Mouse (Mus musculus) limb, embryonic 14.5 days (tissue): ENCODE measurements at regions not wholly inside any gene's neighbourhood (a gene's known extent, or its start where the extent isn't known, plus 50 kb on each side); places are given as distances from the start of the nearest gene placed in this dataset.

ENCODE experiments used
- ATAC-seq: fragments of 200-750 bp; cut with Nextera tagmentation; 2 replicates; pipeline ENCODE4 v1.8.0; 2017; ENCODE audit warnings: low read depth, moderate number of reproducible peaks, moderate TSS enrichment; ENCODE audit not compliant: low FRiP score
- DNase-seq: peaks from one replicate; pipeline ENCODE4 v3.0.0-alpha.2; 2015; ENCODE audit warnings: low spot score
- H3K27ac ChIP-seq: fragments of 300-500 bp; sonication (generic); replicated peaks from 2 replicates; pipeline ENCODE4 v1.5.1; 2014; ENCODE audit warnings: low read depth, mild to moderate bottlenecking, low read length, moderate library complexity, mixed read lengths
- H3K27me3 ChIP-seq: fragments of 300-500 bp; sonication (generic); 2 replicates; pipeline ENCODE4 v1.6.1; 2014; ENCODE audit warnings: low read length, mixed read lengths; ENCODE audit not compliant: control insufficient read depth, insufficient read depth
- H3K36me3 ChIP-seq: fragments of 300-500 bp; sonication (generic); 2 replicates; pipeline ENCODE4 v1.6.1; 2014; ENCODE audit warnings: mild to moderate bottlenecking, low read length, moderate library complexity, mixed read lengths; ENCODE audit not compliant: control insufficient read depth, insufficient read depth
- H3K4me1 ChIP-seq: fragments of 300-500 bp; sonication (generic); 2 replicates; pipeline ENCODE4 v1.6.1; 2014; ENCODE audit warnings: antibody characterized with exemption, low read length, mixed read lengths; ENCODE audit not compliant: control insufficient read depth, insufficient read depth
- H3K4me2 ChIP-seq: fragments of 300-500 bp; sonication (generic); replicated peaks from 2 replicates; pipeline ENCODE4 v1.6.1; 2014; ENCODE audit warnings: low read depth, mild to moderate bottlenecking, low read length, moderate library complexity; ENCODE audit not compliant: severe bottlenecking
- H3K4me3 ChIP-seq: fragments of 300-500 bp; sonication (generic); replicated peaks from 2 replicates; pipeline ENCODE4 v1.5.1; 2014; ENCODE audit warnings: low read length
- H3K9ac ChIP-seq: fragments of 300-500 bp; sonication (generic); 2 replicates; pipeline ENCODE4 v1.6.1; 2014; ENCODE audit warnings: mild to moderate bottlenecking, low read depth, low read length, moderate library complexity; ENCODE audit not compliant: severe bottlenecking
- H3K9me3 ChIP-seq: fragments of 300-500 bp; sonication (generic); 2 replicates; pipeline ENCODE4 v1.6.1; 2016; ENCODE audit warnings: low read length; ENCODE audit not compliant: control insufficient read depth
- POLR2A ChIP-seq: fragments of 200-500 bp; IDR thresholded peaks from 2 replicates; pipeline ENCODE4 v1.8.0; 2012; ENCODE audit warnings: inconsistent platforms, mild to moderate bottlenecking, moderate library complexity, borderline replicate concordance; ENCODE audit not compliant: insufficient read depth, insufficient read length; ENCODE audit errors: extremely low read depth
- WGBS: fragments of 180-500 bp; shearing (Covaris S2); extraction: QIAGEN DNeasy Blood & Tissue Kit; methylation state at CpG from one replicate; pipeline ENCODE4 v1.1.7; 2014; 5-methylcytosine and 5-hydroxymethylcytosine counted together

DNA sequence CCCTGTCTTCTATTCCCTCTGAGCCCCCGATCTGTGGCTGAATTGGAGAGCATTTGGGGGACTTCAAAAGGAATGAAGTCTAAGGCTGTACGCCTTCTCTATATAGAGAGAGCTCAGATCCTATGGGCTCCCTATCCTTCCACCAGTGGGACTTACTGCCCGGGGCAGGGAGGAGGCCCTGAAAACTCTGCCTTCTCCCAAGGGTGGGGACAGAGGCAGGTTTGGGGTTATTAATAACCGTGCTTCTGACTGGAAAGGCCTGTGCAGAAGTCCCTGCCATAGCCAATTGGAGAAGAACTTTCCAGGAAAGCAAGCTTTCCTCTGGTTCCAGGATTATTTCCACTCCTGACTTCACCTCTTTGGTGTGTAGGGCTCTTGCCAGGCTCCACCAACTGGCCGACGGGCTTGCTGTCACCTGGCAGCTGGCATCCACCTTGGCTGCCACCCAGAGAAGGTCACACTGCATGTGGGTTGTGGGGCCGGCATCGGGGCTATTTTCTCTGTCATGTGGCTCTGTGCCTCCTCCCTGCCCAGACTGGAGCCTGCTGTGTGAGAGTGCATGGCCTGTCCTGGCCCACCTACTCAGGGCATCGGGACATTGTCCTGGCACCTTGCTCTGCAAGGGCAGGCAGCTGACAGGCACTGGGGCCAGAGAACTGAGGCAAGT lies 78.8 kb upstream of the 1600014C23Rik start:
- H3K9ac ChIP-seq, result no peak overlapping the region
- no peak overlapping the region for H3K27ac ChIP-seq
- TF ChIP-seq POLR2A, result no peak
- no peaks in the 10 kb centered on the region for H3K27me3 ChIP-seq
- H3K9me3 ChIP-seq, result no peaks in the 10 kb centered on the region
- no peaks in the 10 kb centered on the region for H3K36me3 ChIP-seq
- H3K4me2 ChIP-seq, result no peak overlapping the region
- DNase-seq, result no peak
- 77% methylated on average over 9 of the region's 9 CpGs for WGBS
- H3K4me1 ChIP-seq, result peaks cover 18% of the 10 kb centered on the region
- H3K4me3 ChIP-seq, result no peak overlapping the region
- no peak for ATAC-seq

DNA sequence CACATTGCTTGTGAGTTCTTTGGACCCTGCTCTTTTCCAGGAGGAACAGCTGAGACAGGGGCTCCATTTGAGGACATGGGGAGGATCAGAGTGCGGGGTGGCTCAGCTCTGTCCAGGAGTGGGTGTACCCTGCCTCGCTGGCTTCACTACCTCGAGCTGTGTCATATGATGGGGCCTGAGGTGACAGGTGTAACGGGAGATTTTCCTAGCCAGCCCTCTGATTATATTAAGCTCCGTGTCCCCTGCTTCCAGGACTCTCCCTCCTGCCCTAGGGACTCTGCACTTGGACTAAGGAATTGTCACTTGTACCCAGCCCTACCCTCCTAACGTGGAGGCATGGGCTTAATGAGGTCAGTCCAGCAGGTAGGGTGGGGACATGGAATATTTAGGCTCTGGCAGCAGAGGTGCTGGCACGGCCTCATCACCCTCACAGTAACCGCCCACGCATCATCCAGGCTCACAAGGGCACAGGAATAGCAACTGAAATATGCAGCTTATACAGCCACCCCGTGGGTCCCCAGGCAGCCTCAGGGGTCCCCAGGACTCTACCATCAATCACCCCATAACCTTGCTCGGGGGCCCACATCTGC lies 78.1 kb upstream of the 1600014C23Rik start:
- Histone ChIP-seq H3K4me1 (peaks cover 25% of the 10 kb centered on the region), H3K4me3 (no peak overlapping the region), H3K9ac (no peak overlapping the region), H3K36me3 (no peaks in the 10 kb centered on the region), H3K27ac (no peak overlapping the region), H3K27me3 (no peaks in the 10 kb centered on the region), H3K9me3 (no peaks in the 10 kb centered on the region), H3K4me2 (no peak overlapping the region)
- ATAC-seq (no peak), DNase-seq (no peak)
- TF ChIP-seq POLR2A, result no peak
- WGBS, result 70% methylated on average over 11 of the region's 11 CpGs

DNA sequence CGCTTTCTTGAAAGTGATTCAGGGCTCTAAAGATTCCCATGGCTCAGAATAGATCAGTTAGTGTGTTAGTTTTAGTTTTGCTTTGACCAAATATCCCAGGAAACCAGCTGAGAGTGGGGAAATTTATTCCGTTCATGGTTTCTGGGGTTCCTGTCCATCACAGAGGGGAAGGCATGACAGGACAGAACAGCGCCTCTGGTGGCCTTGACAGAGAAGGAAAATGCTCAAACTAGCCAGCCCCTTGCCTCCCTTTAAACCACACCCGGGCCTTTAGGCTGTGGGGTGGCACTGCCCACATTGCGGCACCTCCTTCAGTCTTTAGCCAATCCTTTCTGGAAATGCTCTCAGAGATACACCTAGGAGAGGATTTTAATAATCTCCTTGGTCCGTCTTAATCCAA lies 76.1 kb upstream of the 1600014C23Rik start:
- H3K9me3 ChIP-seq, result no peaks in the 10 kb centered on the region
- no peak for TF ChIP-seq POLR2A
- H3K4me1 ChIP-seq, result peaks cover 24% of the 10 kb centered on the region
- 90% methylated on average over 6 of the region's 6 CpGs for WGBS
- no peak overlapping the region for H3K9ac ChIP-seq
- no peak overlapping the region for H3K4me2 ChIP-seq
- H3K27ac ChIP-seq, result no peak overlapping the region
- no peak overlapping the region for H3K4me3 ChIP-seq
- H3K27me3 ChIP-seq, result no peaks in the 10 kb centered on the region
- no peaks in the 10 kb centered on the region for H3K36me3 ChIP-seq
- ATAC-seq (no peak), DNase-seq (no peak)

DNA sequence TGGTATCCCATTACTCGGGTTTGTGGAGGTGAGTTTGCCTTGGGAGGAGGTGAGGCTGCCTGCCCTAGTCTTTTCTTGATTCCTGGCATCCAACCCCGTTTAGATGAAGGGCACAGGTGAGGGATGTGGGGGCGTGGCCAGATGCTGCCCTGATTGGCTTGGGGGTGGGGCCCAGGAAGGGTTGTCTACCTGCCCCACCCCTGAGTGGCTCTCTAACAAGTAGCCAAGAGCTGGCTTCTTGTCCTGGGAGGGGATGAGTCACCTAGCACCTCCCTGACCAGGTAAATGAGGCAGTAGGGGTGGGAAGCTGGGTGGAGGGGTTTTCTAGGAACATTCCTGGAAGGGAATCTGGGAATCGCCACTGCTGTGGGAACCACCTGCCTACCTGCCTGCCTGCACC lies 74.7 kb upstream of the 1600014C23Rik start:
- no peak for TF ChIP-seq POLR2A
- Histone ChIP-seq H3K27ac (no peak overlapping the region), H3K27me3 (no peaks in the 10 kb centered on the region), H3K36me3 (no peaks in the 10 kb centered on the region), H3K4me1 (peaks cover 20% of the 10 kb centered on the region), H3K9ac (no peak overlapping the region), H3K4me3 (no peak overlapping the region), H3K4me2 (no peak overlapping the region), H3K9me3 (no peaks in the 10 kb centered on the region)
- no peak for DNase-seq
- ATAC-seq, result no peak
- WGBS, result 70% methylated on average over 4 of the region's 4 CpGs

DNA sequence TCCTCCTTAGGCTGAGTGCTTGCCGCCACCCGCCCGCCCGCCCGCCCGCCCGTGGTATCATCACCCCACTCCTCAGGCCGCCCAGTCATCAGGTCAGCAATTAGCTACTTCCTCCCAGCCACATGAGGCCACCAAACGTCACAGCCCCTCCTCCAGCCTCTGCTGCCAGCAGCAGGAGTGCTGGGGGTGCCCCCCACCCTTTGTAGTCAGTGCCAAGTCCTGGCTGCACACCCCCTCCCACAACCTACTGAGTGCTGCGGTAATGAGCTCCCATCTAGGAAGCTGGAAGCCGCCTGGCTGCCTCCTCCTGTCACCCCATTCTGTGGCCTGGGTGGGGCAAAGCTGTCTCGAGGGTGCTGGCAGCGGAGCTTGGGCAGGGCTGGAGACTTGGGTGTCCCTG lies 73.8 kb upstream of the 1600014C23Rik start:
- Histone ChIP-seq H3K9me3 (no peaks in the 10 kb centered on the region), H3K4me2 (no peak overlapping the region), H3K4me1 (peaks cover 20% of the 10 kb centered on the region), H3K27me3 (no peaks in the 10 kb centered on the region), H3K27ac (no peak overlapping the region), H3K9ac (0 out of 2 replicates have a peak overlapping the region, but pooled peaks have one; percentile 21), H3K4me3 (no peak overlapping the region), H3K36me3 (no peaks in the 10 kb centered on the region)
- TF ChIP-seq POLR2A, result no peak
- ATAC-seq (no peak; the same call in 1 of the 2 replicates), DNase-seq (peak; percentile 37)
- 23% methylated on average over 4 of the region's 13 CpGs for WGBS
